Mouse (Mus musculus) frontal cortex, postnatal 14 days (tissue): Measurements from ENCODE around the gene Ret.
A peak's percentile ranks its signal among the peaks of the same experiment; 100 is the strongest.

ENCODE experiments used
- DNase-seq, 2 experiments: peaks; one replicate each; pipeline ENCODE4 v3.0.0; 2022; ENCODE audit warnings: low spot score in 2 of 2

Ret gene

GRCm38 (mm10) chr6:118173975-118174328, 23.6 kb downstream of the Ret start:
- no peak for DNase-seq

GRCm38 (mm10) chr6:118173251-118173974, 24.1 kb downstream of the Ret start:
- DNase-seq: no peak

GRCm38 (mm10) chr6:118171386-118171785, 26.1 kb downstream of the Ret start:
- no peak for DNase-seq

GRCm38 (mm10) chr6:118168106-118168505, 29.4 kb downstream of the Ret start:
- no peak for DNase-seq

- no peak for DNase-seq
Observed at GRCm38 (mm10) chr6:118167013-118167412, 30.5 kb downstream of the Ret start.

GRCm38 (mm10) chr6:118165516-118165915, 32.0 kb downstream of the Ret start:
- DNase-seq: no peak

- no peak for DNase-seq
Observed at GRCm38 (mm10) chr6:118164691-118165090, 32.8 kb downstream of the Ret start.

- DNase-seq: no peak
Observed at GRCm38 (mm10) chr6:118163086-118163485, 34.4 kb downstream of the Ret start.

- no peak for DNase-seq
Observed at GRCm38 (mm10) chr6:118162457-118163082, 34.9 kb downstream of the Ret start.

GRCm38 (mm10) chr6:118153091-118153490, 44.4 kb downstream of the Ret start:
- no peak for DNase-seq

GRCm38 (mm10) chr6:118150988-118151387, 46.5 kb downstream of the Ret start:
- no peak for DNase-seq

GRCm38 (mm10) chr6:118150538-118150937, 47.0 kb downstream of the Ret start:
- no peak for DNase-seq

GRCm38 (mm10) chr6:118150128-118150527, 47.4 kb downstream of the Ret start:
- no peak for DNase-seq

- no peak for DNase-seq
Observed at GRCm38 (mm10) chr6:118140961-118141360, 56.6 kb downstream of the Ret start.

- peak; percentile 79 to 87 for DNase-seq
Observed at GRCm38 (mm10) chr6:118138731-118139709, 58.5 kb downstream of the Ret start, which contains the start of gene Csgalnact2. Gene Csgalnact2 (minus strand): TSS chr6:118139140.

GRCm38 (mm10) chr6:118137148-118137547, 60.4 kb downstream of the Ret start:
- no peak for DNase-seq

- no peak for DNase-seq
Observed at GRCm38 (mm10) chr6:118134461-118134860, 63.1 kb downstream of the Ret start.

GRCm38 (mm10) chr6:118130022-118130421, 67.5 kb downstream of the Ret start:
- no peak for DNase-seq

- DNase-seq: no peak
Observed at GRCm38 (mm10) chr6:118127827-118128487, 69.6 kb downstream of the Ret start.

- DNase-seq: no peak
Observed at GRCm38 (mm10) chr6:118127198-118127597, 70.3 kb downstream of the Ret start.

- DNase-seq: no peak
Observed at GRCm38 (mm10) chr6:118126577-118126976, 70.9 kb downstream of the Ret start.

- no peak for DNase-seq
Observed at GRCm38 (mm10) chr6:118122767-118123166, 74.8 kb downstream of the Ret start.
